Mouse (Mus musculus) gastrocnemius, postnatal 36 days (tissue): ENCODE results near the gene Ctcf. TPM values are rescaled to one million over a fixed set of nuclear protein-coding genes. Genes with fewer than 3 reads are reported as not detected.

Experiments
- DNase-seq, 2 experiments: peaks; one replicate each; pipeline ENCODE4 v3.0.0; 2022
- intact Hi-C: fragments of 180-260 bp; cut with DNase I; formaldehyde crosslinking; loops from one replicate; pipeline ENCODE4 v1.15.1; 2025
- total RNA-seq, 2 experiments: library from RNA; stranded (reverse); gene quantifications; 2 replicates each; pipeline ENCODE4 v1.2.3; 2021

Gene Ctcf
- total RNA-seq, 2 experiments from 2014 or later, result 27.0 to 29.9 TPM

GRCm38 (mm10) chr8:105638510-105638909, 2.1 kb downstream of the Ctcf start:
- intact Hi-C loops, result no loop called here
- DNase-seq, result no peak

DNA sequence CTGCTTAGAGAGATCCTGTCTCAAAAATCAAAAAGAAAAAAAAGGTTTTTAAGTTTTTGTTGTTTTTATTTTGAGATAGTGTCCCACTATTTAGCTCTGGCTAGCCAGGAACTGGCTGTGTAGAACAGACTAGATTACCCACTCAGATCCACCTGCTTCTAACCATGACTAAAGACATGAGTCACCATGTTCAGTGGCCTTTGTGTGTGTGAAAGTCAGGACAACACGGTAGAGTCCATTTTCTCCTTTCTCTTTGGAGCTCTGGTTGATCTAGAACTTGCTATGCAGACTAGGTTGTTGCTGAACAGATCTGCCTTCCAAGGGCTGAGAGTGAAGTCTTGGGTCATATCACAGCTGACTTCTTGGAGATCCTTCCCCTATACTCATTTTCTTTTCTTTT, 3.5 kb downstream of the Ctcf start:
- DNase-seq, result no peak
- intact Hi-C loops, result no loop called here

DNA sequence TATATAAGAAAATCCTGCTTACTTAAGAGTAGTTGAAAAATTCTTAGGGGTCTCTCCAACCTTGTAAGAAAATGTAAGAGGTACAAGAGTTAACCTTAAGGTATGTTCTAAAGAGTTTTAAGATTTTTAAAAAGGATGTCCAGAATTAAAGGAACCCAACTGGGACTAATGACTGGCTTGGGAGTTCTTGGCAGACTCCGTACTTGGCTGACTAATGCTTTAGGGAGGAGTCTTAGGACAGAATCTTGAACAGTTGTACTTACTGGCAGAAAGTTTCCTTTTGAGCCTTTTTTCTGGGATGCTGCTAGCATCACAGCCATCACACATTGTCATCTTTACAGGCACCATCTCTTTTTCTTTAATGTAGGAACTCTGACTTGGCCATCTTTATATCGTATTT, 4.1 kb downstream of the Ctcf start:
- intact Hi-C loops, result no loop called here
- DNase-seq, result no peak

DNA sequence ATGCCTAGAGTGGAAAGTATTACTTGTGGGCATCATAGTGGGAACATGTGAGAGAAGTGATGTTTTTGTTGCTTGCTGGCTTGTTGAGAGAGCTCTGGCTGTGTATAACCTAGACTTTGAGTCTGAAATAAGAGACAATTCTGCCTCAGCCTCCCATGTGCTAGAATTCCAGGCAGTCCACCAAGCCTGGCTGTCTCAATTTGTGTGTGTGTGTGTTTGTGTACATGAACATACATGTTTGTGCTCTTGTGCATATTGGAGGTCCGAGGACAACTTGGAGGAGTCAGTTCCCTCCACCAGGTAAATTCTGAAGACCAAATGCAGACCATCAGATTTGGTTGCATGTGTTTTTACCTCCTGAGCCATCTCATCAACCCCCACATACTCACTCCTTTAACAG, 8.8 kb downstream of the Ctcf start:
- DNase-seq, result no peak
- intact Hi-C loops, result no loop called here

- intact Hi-C loops, result no loop called here
- no peak for DNase-seq
Measured at GRCm38 (mm10) chr8:105648929-105649328, 12.6 kb downstream of the Ctcf start.

GRCm38 (mm10) chr8:105657641-105658040, 21.3 kb downstream of the Ctcf start:
- no peak for DNase-seq
- intact Hi-C loops, result no loop called here

DNA sequence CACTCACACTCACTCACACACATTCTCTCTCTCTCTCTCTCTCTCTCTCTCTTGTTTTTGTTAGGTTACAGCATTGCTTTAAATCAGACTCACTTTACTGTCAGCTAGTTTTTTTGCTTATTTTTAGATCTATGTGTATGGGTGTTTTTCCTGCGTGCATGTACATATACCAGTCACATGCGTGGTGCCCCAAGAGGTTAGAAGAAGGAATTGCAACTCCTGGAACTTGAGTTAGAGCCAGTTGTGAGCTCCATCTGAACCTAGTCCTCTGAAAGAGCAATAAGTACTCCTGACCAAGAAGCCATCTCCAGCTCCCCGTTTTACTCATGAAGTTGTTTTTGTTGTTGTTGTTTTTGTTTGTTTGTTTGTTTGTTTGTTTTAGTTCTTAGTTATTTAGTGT, 24.8 kb downstream of the Ctcf start:
- intact Hi-C loops, result no loop called here
- no peak for DNase-seq

GRCm38 (mm10) chr8:105677891-105678290, 41.5 kb downstream of the Ctcf start:
- intact Hi-C loops, result no loop called here

DNA sequence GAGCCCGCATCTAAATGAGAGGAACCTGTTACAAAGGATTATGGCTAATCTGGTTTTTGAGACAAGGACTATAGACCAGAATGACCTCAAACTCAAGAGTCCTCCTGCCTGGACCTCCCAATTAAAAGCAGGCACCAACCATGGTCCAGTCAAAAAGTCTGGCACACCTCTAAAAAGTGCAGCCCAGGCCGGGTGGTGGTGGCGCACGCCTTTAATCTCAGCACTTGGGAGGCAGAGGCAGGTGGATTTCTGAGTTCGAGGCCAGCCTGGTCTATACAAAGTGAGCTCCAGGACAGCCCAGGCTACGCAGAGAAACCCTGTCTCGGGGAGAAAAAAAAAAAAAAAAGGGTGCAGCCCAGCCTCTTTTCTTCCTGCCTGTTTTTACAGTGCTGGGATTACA, 49.0 kb downstream of the Ctcf start:
- no peak for DNase-seq
- intact Hi-C loops, result loop anchor here (1.0 to 5.0 kb wide), 3 partner anchors 63 to 118 kb away; partner anchors contain the start of gene Atp6v0d1

More at GRCm38 (mm10) chr8:105677891-105678290, 41.5 kb downstream of the Ctcf start:
- DNase-seq, result no peak

GRCm38 (mm10) chr8:105685796-105686308, 49.5 kb downstream of the Ctcf start, which contains the start of gene Carmil2:
TSS of gene Carmil2 (plus strand) at chr8:105686274.
- peak; percentile 58 to 62 for DNase-seq
- intact Hi-C loops, result loop anchor here (1.0 to 5.0 kb wide), 3 partner anchors 64 to 119 kb away; partner anchors contain the start of gene Atp6v0d1

GRCm38 (mm10) chr8:105686551-105686950, 50.2 kb downstream of the Ctcf start:
- intact Hi-C loops, result loop anchor here (5.0 kb wide), 1 partner anchor 119 kb away; the partner anchor contains the start of gene Atp6v0d1
- DNase-seq, result no peak

DNA sequence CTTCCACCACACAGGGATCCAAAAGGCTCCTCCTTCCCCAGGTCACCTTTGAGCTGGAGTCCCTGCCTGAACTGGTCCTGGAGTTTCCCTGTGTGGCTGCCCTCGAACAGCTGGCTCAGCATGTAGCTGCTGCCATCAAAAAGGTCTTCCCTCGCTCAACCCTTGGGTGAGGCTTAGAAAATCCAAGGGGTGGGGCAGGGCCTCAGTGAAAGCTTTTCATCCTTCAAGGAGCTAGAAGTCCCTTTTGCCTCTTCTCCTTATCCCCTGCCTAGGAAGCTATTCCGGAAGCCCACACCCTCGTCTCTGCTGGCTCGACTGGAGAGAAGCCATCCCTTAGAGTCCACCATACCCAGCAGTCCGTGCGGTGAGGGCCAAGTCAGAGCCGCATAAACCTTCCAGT, 51.1 kb downstream of the Ctcf start:
- no peak for DNase-seq
- intact Hi-C loops, result loop anchor here (5.0 kb wide), 1 partner anchor 120 kb away; the partner anchor contains the start of gene Atp6v0d1

- no peak for DNase-seq
- intact Hi-C loops, result loop anchor here (5.0 kb wide), 1 partner anchor 121 kb away; the partner anchor contains the start of gene Atp6v0d1
Measured at GRCm38 (mm10) chr8:105688242-105688752, 51.9 kb downstream of the Ctcf start.

DNA sequence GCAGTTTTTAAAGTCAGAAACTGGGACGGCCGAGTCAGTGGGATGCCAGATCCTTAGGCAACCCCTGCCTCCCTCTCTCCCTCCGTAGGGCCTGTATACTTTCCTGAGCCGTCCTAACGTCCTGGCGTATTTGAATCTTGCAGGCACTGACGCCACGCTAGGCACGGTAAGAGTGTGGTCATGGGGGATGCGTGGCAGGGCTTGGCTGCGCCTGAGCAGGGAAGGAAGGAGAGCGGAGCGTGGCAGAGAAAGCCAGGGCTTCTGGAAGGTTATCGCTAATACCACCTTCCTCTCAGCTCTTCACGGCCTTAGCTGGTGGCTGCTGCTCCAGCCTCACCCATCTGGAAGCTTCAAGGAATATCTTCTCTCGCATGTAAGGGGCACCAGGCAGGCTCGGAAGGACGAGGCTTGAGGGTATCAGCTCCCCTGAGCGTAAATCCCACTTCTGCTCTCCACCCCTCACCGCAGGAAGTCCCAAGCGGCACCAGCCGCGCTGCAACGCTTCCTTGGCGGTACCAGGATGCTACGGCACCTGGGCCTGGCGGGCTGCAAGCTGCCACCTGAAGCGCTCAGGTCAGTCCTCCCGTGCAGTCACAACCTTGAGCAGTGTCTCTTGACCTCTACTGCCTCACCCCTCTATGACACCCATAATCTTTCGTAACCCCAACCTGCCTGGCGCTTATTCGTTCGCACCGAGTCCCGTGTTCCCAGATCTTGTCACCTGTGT, 53.1 kb downstream of the Ctcf start:
- intact Hi-C loops, result loop anchor here (5.0 kb wide), 1 partner anchor 122 kb away; the partner anchor contains the start of gene Atp6v0d1
- no peak for DNase-seq

GRCm38 (mm10) chr8:105689983-105690360, 53.6 kb downstream of the Ctcf start:
- intact Hi-C loops, result loop anchor here (5.0 kb wide), 1 partner anchor 123 kb away; the partner anchor contains the start of gene Atp6v0d1

GRCm38 (mm10) chr8:105690978-105691377, 54.6 kb downstream of the Ctcf start:
- intact Hi-C loops, result no loop called here
- no peak for DNase-seq

More at GRCm38 (mm10) chr8:105689983-105690360, 53.6 kb downstream of the Ctcf start:
- no peak for DNase-seq

- no peak for DNase-seq
- intact Hi-C loops, result no loop called here
Measured at GRCm38 (mm10) chr8:105692449-105693182, 56.2 kb downstream of the Ctcf start.

DNA sequence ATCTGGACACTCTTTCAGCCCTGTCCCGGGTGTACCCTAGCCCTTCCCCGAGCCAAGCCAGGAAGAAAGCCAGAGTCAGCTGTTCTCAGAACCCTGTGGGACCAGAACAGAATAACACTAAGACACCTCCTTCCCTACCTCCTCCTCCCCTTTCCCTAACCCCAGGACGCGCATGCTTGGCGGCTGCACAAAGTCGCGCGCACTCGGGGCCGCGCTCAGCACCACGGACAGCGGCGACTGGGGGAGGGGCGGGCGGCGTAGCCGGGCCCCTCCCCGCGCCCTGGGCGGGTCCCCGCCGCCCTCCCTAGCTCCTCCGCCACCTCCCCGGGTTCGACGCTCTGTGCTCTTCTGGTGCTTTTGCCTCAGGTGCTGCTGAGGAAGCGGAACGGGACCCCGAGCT, 57.3 kb downstream of the Ctcf start:
- peak; percentile 49 to 52 for DNase-seq
- intact Hi-C loops, result no loop called here

GRCm38 (mm10) chr8:105694051-105694799, 57.9 kb downstream of the Ctcf start:
- intact Hi-C loops, result no loop called here
- DNase-seq, result no peak
